Mouse (Mus musculus) small intestine, adult 2 months (tissue): Measurements from ENCODE around the gene Slc4a1. TPM values are rescaled to one million over a fixed set of nuclear protein-coding genes. Genes with fewer than 3 reads are reported as not detected.

ENCODE experiments used
- H3K27ac ChIP-seq: fragments of 200-500 bp; 2 replicates; pipeline ENCODE4 v1.5.1; 2012; ENCODE audit warnings: low read depth, low read length, control low read depth, inconsistent platforms; ENCODE audit not compliant: insufficient read depth
- H3K27me3 ChIP-seq: fragments of 200-500 bp; 2 replicates; pipeline ENCODE4 v1.6.1; 2012; ENCODE audit warnings: mild to moderate bottlenecking, moderate library complexity, low read length, inconsistent platforms; ENCODE audit not compliant: control insufficient read depth, insufficient read depth
- H3K36me3 ChIP-seq: fragments of 200-500 bp; 2 replicates; pipeline ENCODE4 v1.6.1; 2012; ENCODE audit warnings: mild to moderate bottlenecking, low read length, control low read depth, inconsistent platforms; ENCODE audit not compliant: control insufficient read depth, insufficient read depth
- H3K4me1 ChIP-seq: fragments of 200-500 bp; 2 replicates; pipeline ENCODE4 v1.6.1; 2012; ENCODE audit warnings: low read length, inconsistent platforms, mixed read lengths; ENCODE audit not compliant: control insufficient read depth, insufficient read depth, insufficient read length
- H3K4me3 ChIP-seq: fragments of 200-500 bp; 2 replicates; pipeline ENCODE4 v1.5.1; 2012; ENCODE audit warnings: low read depth, mild to moderate bottlenecking, control low read depth, inconsistent platforms, low read length, moderate library complexity
- CTCF ChIP-seq: fragments of 200-500 bp; IDR thresholded peaks from 2 replicates; pipeline ENCODE4 v1.5.1; 2012; ENCODE audit warnings: low read depth, mild to moderate bottlenecking, control low read depth, inconsistent platforms, low read length, moderate library complexity, mixed read lengths; ENCODE audit not compliant: insufficient replicate concordance, insufficient read length; ENCODE audit errors: extremely low read depth
- POLR2A ChIP-seq: fragments of 200-500 bp; IDR thresholded peaks from 2 replicates; pipeline ENCODE4 v1.6.1; 2012; ENCODE audit warnings: low read depth, mild to moderate bottlenecking, control low read depth, inconsistent platforms, low read length, moderate library complexity
- WGBS: fragments of 180-500 bp; shearing (Covaris S2); methylation state at CpG from one replicate; pipeline ENCODE4 v1.1.7; 2018; 5-methylcytosine and 5-hydroxymethylcytosine counted together
- polyA plus RNA-seq: library from polyadenylated mRNA; depleted of rRNA; stranded (reverse); fragments of >200 nt; gene quantifications from 2 replicates; pipeline ENCODE4 v1.2.3, GENCODE M21; 2012; rRNA removed

Gene Slc4a1
- polyA plus RNA-seq, 1 experiment: not detected

- under 1% methylated on average over 27 of the region's 27 CpGs for WGBS
- H3K4me3 ChIP-seq: peak overlapping the region; percentile 62
- peaks cover 21% of the 10 kb centered on the region for H3K4me1 ChIP-seq
- peak overlapping the region; percentile 43 for H3K27ac ChIP-seq
- peaks cover 38% of the 10 kb centered on the region for H3K36me3 ChIP-seq
- H3K27me3 ChIP-seq: no peaks in the 10 kb centered on the region
- peak; percentile 99 for TF ChIP-seq CTCF
- TF ChIP-seq POLR2A: no peak
Observed at GRCm38 (mm10) chr11:102308979-102309378, 57.0 kb downstream of the Slc4a1 start.

- Histone ChIP-seq H3K4me3 (no peak overlapping the region), H3K4me1 (peaks cover 21% of the 10 kb centered on the region), H3K27ac (no peak overlapping the region), H3K36me3 (peaks cover 29% of the 10 kb centered on the region), H3K27me3 (no peaks in the 10 kb centered on the region)
- TF ChIP-seq CTCF: no peak
- TF ChIP-seq POLR2A: no peak
- WGBS: 76% methylated on average over 9 of the region's 9 CpGs
Observed at GRCm38 (mm10) chr11:102308104-102308503, 57.9 kb downstream of the Slc4a1 start.

- 64% methylated on average over 3 of the region's 3 CpGs for WGBS
- no peaks in the 10 kb centered on the region for H3K27me3 ChIP-seq
- TF ChIP-seq POLR2A: no peak
- no peak for TF ChIP-seq CTCF
- no peak overlapping the region for H3K27ac ChIP-seq
- peaks cover 14% of the 10 kb centered on the region for H3K4me1 ChIP-seq
- H3K4me3 ChIP-seq: no peak overlapping the region
- peaks cover 22% of the 10 kb centered on the region for H3K36me3 ChIP-seq
Observed at GRCm38 (mm10) chr11:102305359-102305758, 60.6 kb downstream of the Slc4a1 start.

GRCm38 (mm10) chr11:102304141-102304540 lies 61.9 kb downstream of the Slc4a1 start:
- Histone ChIP-seq H3K36me3 (peaks cover 22% of the 10 kb centered on the region), H3K27ac (no peak overlapping the region), H3K27me3 (no peaks in the 10 kb centered on the region), H3K4me3 (no peak overlapping the region), H3K4me1 (peaks cover 3% of the 10 kb centered on the region; the same call in 1 of the 2 replicates)
- 47% methylated on average over 2 of the region's 2 CpGs for WGBS
- no peak for TF ChIP-seq POLR2A
- TF ChIP-seq CTCF: no peak

- no peak; the same call in 1 of the 2 replicates for TF ChIP-seq CTCF
- TF ChIP-seq POLR2A: no peak
- no peak overlapping the region for H3K27ac ChIP-seq
- no peak overlapping the region for H3K4me3 ChIP-seq
- 6% methylated on average over 1 of the region's 1 CpGs for WGBS
- H3K36me3 ChIP-seq: no peaks in the 10 kb centered on the region
- H3K27me3 ChIP-seq: no peaks in the 10 kb centered on the region
- peaks cover 6% of the 10 kb centered on the region; the same call in 1 of the 2 replicates for H3K4me1 ChIP-seq
Observed at GRCm38 (mm10) chr11:102299839-102300238, 66.2 kb downstream of the Slc4a1 start.

Other genes starting within 250 kb of the Slc4a1 start
- gene Nags, start 220.7 kb downstream of the Slc4a1 start, polyA plus RNA-seq: 44.2 and 87.7 TPM in 2 replicates
- gene Tmem101, start 209.8 kb downstream of the Slc4a1 start, polyA plus RNA-seq: 8.3 and 13.0 TPM in 2 replicates
- gene Lsm12, start 180.9 kb downstream of the Slc4a1 start, polyA plus RNA-seq: 8.3 and 18.7 TPM in 2 replicates
- 41.0 and 53.8 TPM in 2 replicates for gene G6pc3, start 176.6 kb downstream of the Slc4a1 start, polyA plus RNA-seq
- gene Hdac5, start 136.0 kb downstream of the Slc4a1 start, polyA plus RNA-seq: 82.5 and 102 TPM in 2 replicates
- gene BC030867, start 117.3 kb downstream of the Slc4a1 start, polyA plus RNA-seq: 2.4 and 5.2 TPM in 2 replicates
- 0.29 and 1.8 TPM in 2 replicates for gene Asb16, start 97.5 kb downstream of the Slc4a1 start, polyA plus RNA-seq
- gene Tmub2, start 81.3 kb downstream of the Slc4a1 start, polyA plus RNA-seq: 29.4 and 60.2 TPM in 2 replicates
- gene Atxn7l3, start 69.6 kb downstream of the Slc4a1 start, polyA plus RNA-seq: 15.1 and 30.2 TPM in 2 replicates
- gene Ubtf, start 46.5 kb downstream of the Slc4a1 start, polyA plus RNA-seq: 10.5 and 17.6 TPM in 2 replicates
- 2.5 and 6.5 TPM in 2 replicates for gene Rundc3a, start 27.2 kb upstream of the Slc4a1 start, polyA plus RNA-seq
- gene Slc25a39, start 41.7 kb upstream of the Slc4a1 start, polyA plus RNA-seq: 322 and 403 TPM in 2 replicates
- 76.0 and 111 TPM in 2 replicates for gene Grn, start 64.1 kb upstream of the Slc4a1 start, polyA plus RNA-seq
- 5.4 and 5.9 TPM in 2 replicates for gene Fam171a2, start 81.5 kb upstream of the Slc4a1 start, polyA plus RNA-seq
- gene Itga2b, start 103.9 kb upstream of the Slc4a1 start, polyA plus RNA-seq: 2.0 and 3.9 TPM in 2 replicates
- 8.2 and 26.3 TPM in 2 replicates for gene Gpatch8, start 190.2 kb upstream of the Slc4a1 start, polyA plus RNA-seq
- gene Gm11627, start 213.3 kb upstream of the Slc4a1 start, polyA plus RNA-seq: 0.42 and 0.51 TPM in 2 replicates
- gene Fzd2, start 238.2 kb upstream of the Slc4a1 start, polyA plus RNA-seq: 9.0 and 12.4 TPM in 2 replicates